Mouse (Mus musculus) MEL (cell line): ENCODE data around the gene Mrpl51. TPM values are rescaled to one million over a fixed set of nuclear protein-coding genes. Genes with fewer than 3 reads are reported as not detected.

Experiments used
- DNase-seq: peaks from one replicate; pipeline ENCODE4 v3.0.0; 2011; ENCODE audit warnings: low read depth, low spot score
- H3K27ac ChIP-seq: 2 replicates; pipeline ENCODE4 v1.5.1; 2012; ENCODE audit warnings: low read depth, mild to moderate bottlenecking, control low read depth, low read length, moderate library complexity; ENCODE audit not compliant: control insufficient read depth
- H3K27me3 ChIP-seq, 2 experiments: fragments of 150-350 bp in 1 of 2; sonication (generic) in 1 of 2; 2 replicates each; pipeline ENCODE4 v1.6.1; 2012; ENCODE audit warnings: low read length in 2 of 2, mild to moderate bottlenecking in 2 of 2, improper control_type of control experiment in 1 of 2, moderate library complexity in 1 of 2; ENCODE audit not compliant: insufficient read depth in 2 of 2, control insufficient read depth in 1 of 2
- H3K36me3 ChIP-seq, 2 experiments: 2 replicates each; pipeline ENCODE4 v1.6.1; 2012 to 2014; ENCODE audit warnings: low read length in 2 of 2, improper control_type of control experiment in 1 of 2, inconsistent platforms in 1 of 2, mild to moderate bottlenecking in 1 of 2; ENCODE audit not compliant: insufficient read depth in 2 of 2, control insufficient read depth in 1 of 2
- H3K4me1 ChIP-seq, 2 experiments: fragments of 150-350 bp in 1 of 2; sonication (generic) in 1 of 2; 2 replicates each; pipeline ENCODE4 v1.6.1; 2012; ENCODE audit warnings: low read length in 2 of 2, improper control_type of control experiment in 1 of 2, mild to moderate bottlenecking in 1 of 2; ENCODE audit not compliant: insufficient read depth in 2 of 2, control insufficient read depth in 1 of 2
- H3K4me3 ChIP-seq, 2 experiments: fragments of 150-350 bp in 1 of 2; sonication (generic) in 1 of 2; 2 replicates each; pipeline ENCODE4 v1.5.1; 2012; ENCODE audit warnings: low read depth in 2 of 2, low read length in 2 of 2, mild to moderate bottlenecking in 2 of 2, moderate library complexity in 2 of 2, control low read depth in 1 of 2, improper control_type of control experiment in 1 of 2; ENCODE audit not compliant: control insufficient read depth in 1 of 2, insufficient read depth in 1 of 2
- H3K79me2 ChIP-seq: 2 replicates; pipeline ENCODE4 v1.6.1; 2012; ENCODE audit warnings: mild to moderate bottlenecking, low read length, moderate library complexity; ENCODE audit not compliant: control insufficient read depth, poor library complexity, insufficient read depth
- H3K9ac ChIP-seq: 2 replicates; pipeline ENCODE4 v1.6.1; 2012; ENCODE audit warnings: low read depth, mild to moderate bottlenecking, control low read depth, low read length, moderate library complexity; ENCODE audit not compliant: control insufficient read depth, poor library complexity, severe bottlenecking
- H3K9me3 ChIP-seq: fragments of 150-350 bp; sonication (generic); replicated peaks from 2 replicates; pipeline ENCODE4 v1.6.1; 2012; ENCODE audit warnings: mild to moderate bottlenecking, low read length, improper control_type of control experiment, moderate library complexity; ENCODE audit not compliant: insufficient read depth
- CHD1 ChIP-seq: IDR thresholded peaks from 2 replicates; pipeline ENCODE4 v1.6.1; 2012; ENCODE audit warnings: low read depth, mild to moderate bottlenecking, inconsistent platforms, low read length, improper control_type of control experiment
- CHD2 ChIP-seq: IDR thresholded peaks from 2 replicates; pipeline ENCODE4 v1.6.1; 2011; ENCODE audit warnings: low read length, improper control_type of control experiment
- E2F4 ChIP-seq: IDR thresholded peaks from 2 replicates; pipeline ENCODE4 v1.6.1; 2011; ENCODE audit warnings: low read depth, low read length, improper control_type of control experiment, borderline replicate concordance
- ELF1 ChIP-seq: IDR thresholded peaks from 2 replicates; pipeline ENCODE4 v1.6.1; 2014; ENCODE audit warnings: low read depth, mild to moderate bottlenecking, inconsistent platforms, low read length, improper control_type of control experiment, moderate library complexity
- ETS1 ChIP-seq: IDR thresholded peaks from 2 replicates; pipeline ENCODE4 v1.6.1; 2012; ENCODE audit warnings: low read depth, mild to moderate bottlenecking, inconsistent platforms, low read length, improper control_type of control experiment, moderate library complexity
- GABPA ChIP-seq: IDR thresholded peaks from 2 replicates; pipeline ENCODE4 v1.6.1; 2012; ENCODE audit warnings: low read depth, mild to moderate bottlenecking, inconsistent platforms, low read length, improper control_type of control experiment, moderate library complexity
- HCFC1 ChIP-seq: IDR thresholded peaks from 2 replicates; pipeline ENCODE4 v1.6.1; 2012; ENCODE audit warnings: low read depth, mild to moderate bottlenecking, inconsistent platforms, low read length, improper control_type of control experiment, moderate library complexity
- JUND ChIP-seq: IDR thresholded peaks from 2 replicates; pipeline ENCODE4 v1.6.1; 2011; ENCODE audit warnings: low read depth, mild to moderate bottlenecking, improper control_type of control experiment, low read length
- KAT2A ChIP-seq: conservative IDR thresholded peaks from 2 replicates; pipeline ENCODE4 v1.6.1; 2012; ENCODE audit warnings: low read depth, low read length, improper control_type of control experiment, inconsistent platforms
- MAFK ChIP-seq: IDR thresholded peaks from 2 replicates; pipeline ENCODE4 v1.6.1; 2011; ENCODE audit warnings: low read depth, mild to moderate bottlenecking, low read length, improper control_type of control experiment, borderline replicate concordance
- MAZ ChIP-seq: IDR thresholded peaks from 2 replicates; pipeline ENCODE4 v1.6.1; 2012; ENCODE audit warnings: low read depth, mild to moderate bottlenecking, inconsistent platforms, low read length, improper control_type of control experiment
- POLR2AphosphoS5 ChIP-seq: IDR thresholded peaks from 2 replicates; pipeline ENCODE4 v1.6.1; 2012; ENCODE audit warnings: low read depth, borderline replicate concordance, mild to moderate bottlenecking, inconsistent platforms, low read length, moderate library complexity, mixed read lengths
- RAD21 ChIP-seq: IDR thresholded peaks from 2 replicates; pipeline ENCODE4 v1.6.1; 2011; ENCODE audit warnings: mild to moderate bottlenecking, low read depth, low read length, improper control_type of control experiment
- RCOR1 ChIP-seq: IDR thresholded peaks from 2 replicates; pipeline ENCODE4 v1.6.1; 2012; ENCODE audit warnings: low read depth, mild to moderate bottlenecking, inconsistent platforms, low read length, improper control_type of control experiment
- SMC3 ChIP-seq: IDR thresholded peaks from 2 replicates; pipeline ENCODE4 v1.6.1; 2011; ENCODE audit warnings: low read depth, low read length, improper control_type of control experiment
- TCF12 ChIP-seq: IDR thresholded peaks from 2 replicates; pipeline ENCODE4 v1.6.1; 2014; ENCODE audit warnings: low read depth, mild to moderate bottlenecking, inconsistent platforms, low read length, improper control_type of control experiment, moderate library complexity
- USF1 ChIP-seq: IDR thresholded peaks from 2 replicates; pipeline ENCODE4 v1.6.1; 2014; ENCODE audit warnings: low read depth, mild to moderate bottlenecking, inconsistent platforms, low read length, improper control_type of control experiment, moderate library complexity
- ZKSCAN1 ChIP-seq: IDR thresholded peaks from 2 replicates; pipeline ENCODE4 v1.6.1; 2012; ENCODE audit warnings: low read depth, mild to moderate bottlenecking, inconsistent platforms, low read length, improper control_type of control experiment, moderate library complexity
- ZMIZ1 ChIP-seq: IDR thresholded peaks from 2 replicates; pipeline ENCODE4 v1.6.1; 2012; ENCODE audit warnings: low read depth, mild to moderate bottlenecking, inconsistent platforms, low read length, improper control_type of control experiment, moderate library complexity
- polyA plus RNA-seq, 2 experiments: library from polyadenylated mRNA; stranded (reverse) in 1 of 2; unstranded in 1 of 2; fragments of >175 nt in 1 of 2; fragments of >200 nt in 1 of 2; gene quantifications; 2 replicates each; pipeline versions ENCODE4 v1.2.1 to v1.2.4; 2012; ENCODE audit warnings: low replicate concordance in 2 of 2, low read depth in 1 of 2; ENCODE audit not compliant: insufficient read length in 2 of 2, insufficient read depth in 1 of 2, missing spikeins in 1 of 2
- total RNA-seq: library from RNA; depleted of rRNA; stranded (reverse); fragments of 300-350 nt; gene quantifications from 2 replicates; pipeline ENCODE4 v1.2.3, GENCODE M21; 2012

Gene Mrpl51
- total and polyA plus RNA-seq, 3 experiments, result 251 to 286 TPM; not detected in 1

GRCm38 (mm10) chr6:125236782-125237181 is 45.2 kb downstream of the Mrpl51 start, which contains the start of gene Cd27:
Gene Cd27, minus strand, starts transcription at chr6:125237010.
- no peaks in the 10 kb centered on the region for H3K27me3 ChIP-seq
- TF ChIP-seq RCOR1, result no peak
- no peak for TF ChIP-seq CHD2
- no peak for TF ChIP-seq ZMIZ1
- no peak for TF ChIP-seq CHD1
- peaks cover 3 to 13% of the 10 kb centered on the region in 2 experiments; a peak in 3 of 4 replicates for H3K4me1 ChIP-seq
- no peak within 1 kb of the TSS for H3K9ac ChIP-seq
- no peak for DNase-seq
- H3K9me3 ChIP-seq, result no peaks in the 10 kb centered on the region
- no peaks in the 10 kb centered on the region; the same call in 1 of the 2 replicates for H3K79me2 ChIP-seq
- H3K36me3 ChIP-seq, result peaks cover 0 to 9% of the 10 kb centered on the region in 2 experiments; a peak in 2 of 4 replicates
- H3K27ac ChIP-seq, result no peak within 1 kb of the TSS
- H3K4me3 ChIP-seq, result no peak within 1 kb of the TSS

GRCm38 (mm10) chr6:125237421-125237820 is 45.8 kb downstream of the Mrpl51 start:
- no peak for DNase-seq
- no peaks in the 10 kb centered on the region for H3K9me3 ChIP-seq
- TF ChIP-seq ELF1 (no peak), RAD21 (no peak), ZKSCAN1 (no peak), KAT2A (no peak), ETS1 (no peak), MAFK (no peak), HCFC1 (no peak), MAZ (no peak), CHD1 (no peak), RCOR1 (no peak), USF1 (no peak), GABPA (no peak), E2F4 (no peak), SMC3 (no peak), JUND (no peak), TCF12 (no peak), POLR2AphosphoS5 (no peak)
- H3K79me2 ChIP-seq, result no peaks in the 10 kb centered on the region
- H3K4me3 ChIP-seq, result no peak overlapping the region
- H3K4me1 ChIP-seq, result peaks cover 3 to 11% of the 10 kb centered on the region in 2 experiments; a peak in 3 of 4 replicates
- no peak overlapping the region for H3K9ac ChIP-seq
- no peak overlapping the region for H3K27ac ChIP-seq
- H3K27me3 ChIP-seq, result no peaks in the 10 kb centered on the region
- H3K36me3 ChIP-seq, result peaks cover 0 to 6% of the 10 kb centered on the region in 2 experiments; a peak in 2 of 4 replicates
